Mouse (Mus musculus) cortical plate, adult 2 months (tissue): ENCODE measurements at regions not wholly inside any gene's neighbourhood (a gene's known extent, or its start where the extent isn't known, plus 50 kb on each side); places are given as distances from the start of the nearest gene placed in this dataset.

ENCODE experiments used
- H3K27ac ChIP-seq: fragments of 200-500 bp; 2 replicates; pipeline ENCODE4 v1.5.1; 2012; ENCODE audit warnings: low read length, control low read depth, inconsistent platforms; ENCODE audit not compliant: insufficient read depth
- H3K4me1 ChIP-seq: fragments of 200-500 bp; 2 replicates; pipeline ENCODE4 v1.6.1; 2011; ENCODE audit warnings: low read length; ENCODE audit not compliant: control insufficient read depth, insufficient read depth
- H3K4me3 ChIP-seq: fragments of 200-500 bp; 2 replicates; pipeline ENCODE4 v1.5.1; 2011; ENCODE audit warnings: mild to moderate bottlenecking, low read length, control low read depth; ENCODE audit not compliant: insufficient read depth
- CTCF ChIP-seq: fragments of 200-500 bp; IDR thresholded peaks from 2 replicates; pipeline ENCODE4 v1.5.1; 2011; ENCODE audit warnings: mild to moderate bottlenecking, control low read depth, low read length; ENCODE audit not compliant: insufficient read depth; ENCODE audit errors: extremely low read depth
- POLR2A ChIP-seq: fragments of 200-500 bp; IDR thresholded peaks from 2 replicates; pipeline ENCODE4 v1.6.1; 2011; ENCODE audit warnings: mild to moderate bottlenecking, low read length, control low read depth; ENCODE audit not compliant: insufficient read depth; ENCODE audit errors: extremely low read depth

GRCm38 (mm10) chr14:72862806-72863526 lies 153.2 kb upstream of the Fndc3a start:
- H3K4me3 ChIP-seq, result no peak overlapping the region
- no peak overlapping the region for H3K27ac ChIP-seq
- TF ChIP-seq POLR2A (no peak), CTCF (no peak)
- H3K4me1 ChIP-seq, result no peaks in the 10 kb centered on the region

GRCm38 (mm10) chr14:72854226-72854625 lies 144.4 kb upstream of the Fndc3a start:
- H3K4me1 ChIP-seq, result no peaks in the 10 kb centered on the region
- no peak overlapping the region for H3K4me3 ChIP-seq
- TF ChIP-seq POLR2A, result no peak
- TF ChIP-seq CTCF, result no peak
- H3K27ac ChIP-seq, result no peak overlapping the region

GRCm38 (mm10) chr14:72853104-72853503 lies 143.3 kb upstream of the Fndc3a start:
- TF ChIP-seq POLR2A (no peak), CTCF (no peak)

GRCm38 (mm10) chr14:72850884-72851283 lies 141.1 kb upstream of the Fndc3a start:
- no peaks in the 10 kb centered on the region for H3K4me1 ChIP-seq
- TF ChIP-seq CTCF (no peak), POLR2A (no peak)
- H3K4me3 ChIP-seq, result no peak overlapping the region
- H3K27ac ChIP-seq, result no peak overlapping the region

More at GRCm38 (mm10) chr14:72853104-72853503, 143.3 kb upstream of the Fndc3a start:
- Histone ChIP-seq H3K27ac (no peak overlapping the region), H3K4me3 (no peak overlapping the region), H3K4me1 (no peaks in the 10 kb centered on the region)

GRCm38 (mm10) chr14:72848271-72848955 lies 138.6 kb upstream of the Fndc3a start:
- H3K4me3 ChIP-seq, result no peak overlapping the region
- TF ChIP-seq CTCF, result no peak
- no peak for TF ChIP-seq POLR2A
- H3K4me1 ChIP-seq, result peaks cover 2% of the 10 kb centered on the region; the same call in 1 of the 2 replicates
- H3K27ac ChIP-seq, result no peak overlapping the region

- Histone ChIP-seq H3K27ac (no peak overlapping the region), H3K4me1 (peaks cover 2% of the 10 kb centered on the region; the same call in 1 of the 2 replicates), H3K4me3 (no peak overlapping the region)
- TF ChIP-seq POLR2A (no peak), CTCF (no peak)
These were observed 137.7 kb upstream of the Fndc3a start for GRCm38 (mm10) chr14:72847466-72847865.

- Histone ChIP-seq H3K4me1 (peaks cover 2% of the 10 kb centered on the region; the same call in 1 of the 2 replicates), H3K27ac (no peak overlapping the region), H3K4me3 (no peak overlapping the region)
- TF ChIP-seq POLR2A (no peak), CTCF (no peak)
These were observed 136.0 kb upstream of the Fndc3a start for GRCm38 (mm10) chr14:72845621-72846440.

GRCm38 (mm10) chr14:72844753-72845369 lies 135.1 kb upstream of the Fndc3a start:
- Histone ChIP-seq H3K27ac (no peak overlapping the region), H3K4me3 (no peak overlapping the region), H3K4me1 (peaks cover 2% of the 10 kb centered on the region; the same call in 1 of the 2 replicates)
- TF ChIP-seq CTCF (no peak), POLR2A (no peak)

- no peak for TF ChIP-seq CTCF
- TF ChIP-seq POLR2A, result no peak
- H3K4me3 ChIP-seq, result no peak overlapping the region
- H3K27ac ChIP-seq, result no peak overlapping the region
- peaks cover 2% of the 10 kb centered on the region; the same call in 1 of the 2 replicates for H3K4me1 ChIP-seq
These were observed 131.9 kb upstream of the Fndc3a start for GRCm38 (mm10) chr14:72841753-72842152.
